In the genomic region with DNA sequence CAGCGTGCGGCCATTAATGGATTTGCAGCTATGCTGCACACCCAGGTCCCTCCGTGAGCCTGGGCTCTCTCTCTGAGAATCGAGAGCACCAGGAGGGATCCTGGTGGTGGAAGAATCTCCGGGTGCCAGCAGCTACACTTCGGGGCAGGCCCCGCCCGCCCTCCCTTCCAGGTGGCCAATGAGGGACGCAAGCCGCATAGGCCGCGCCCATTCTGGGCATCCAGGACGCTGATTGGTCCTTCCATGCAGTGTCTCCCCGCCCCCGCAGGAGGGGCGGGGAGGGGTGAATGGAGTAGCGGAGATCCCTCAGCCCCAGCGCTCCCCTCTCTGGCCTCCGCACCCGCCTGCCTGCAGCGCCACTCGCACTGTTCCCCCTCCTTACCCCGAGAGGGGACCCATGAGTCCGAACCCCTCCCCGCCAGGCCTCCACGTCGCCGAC, we compare ENCODE assay signal across 8 mouse cellular contexts. TPM values are rescaled to one million over a fixed set of nuclear protein-coding genes. Genes with fewer than 3 reads are reported as not detected.
A peak's percentile ranks its signal among the peaks of the same experiment; 100 is the strongest.
DNase-seq lines count a peak whose midpoint lies in the region; ATAC-seq lines count a peak whose summit lies in the region.

A gene (plus strand): TSS at position 248 of the 439 bp plus-strand sequence.

- H3K9me3 ChIP-seq in hindbrain, embryonic 15.5 days = no peaks in the 10 kb centered on the region

- peak within 1 kb of the TSS; percentile 80 for H3K4me3 ChIP-seq in hindbrain, embryonic 15.5 days

- DNase-seq in R1 (ENCODE audit: low read depth, low spot score) = peak; percentile 96
- peak; percentile 91 to 96 for DNase-seq in cerebellum, postnatal 25 days
- peak; percentile 83 to 93 for DNase-seq in frontal cortex, postnatal 36 days (ENCODE audit: low spot score in 2 of 2)
- peak; percentile 90 for DNase-seq in left cerebral cortex, adult 11 months (ENCODE audit: low spot score)
- peak; percentile 95 to 96 for DNase-seq in lung, postnatal 4 days
- DNase-seq in retina, postnatal 7 days (ENCODE audit: low read depth, low spot score) = peak; percentile 94
- DNase-seq in urinary bladder, adult 2 months (ENCODE audit: low spot score) = peak; percentile 77

- 0 out of 2 replicates have a peak within 1 kb of the TSS, but pooled peaks have one; percentile 24 for H3K27ac ChIP-seq in hindbrain, embryonic 15.5 days (replicated peaks)

- ATAC-seq in hindbrain, embryonic 15.5 days (ENCODE audit: low FRiP score, low read depth) = peak; percentile 96

- under 1% methylated on average over 27 of the region's 28 CpGs for WGBS in hindbrain, embryonic 15.5 days

- peak within 1 kb of the TSS; percentile 63 for H3K9ac ChIP-seq in hindbrain, embryonic 15.5 days

- H3K27me3 ChIP-seq in hindbrain, embryonic 15.5 days = no peaks in the 10 kb centered on the region

- peak within 1 kb of the TSS; percentile 95 for H3K4me2 ChIP-seq in hindbrain, embryonic 15.5 days

- H3K36me3 ChIP-seq in hindbrain, embryonic 15.5 days = no peaks in the 10 kb centered on the region

- H3K4me1 ChIP-seq in hindbrain, embryonic 15.5 days (replicated peaks) = peaks cover 25% of the 10 kb centered on the region

RNA-seq across cellular contexts. Expression of the gene that starts here (rescaled TPM):
- 21.5 and 23.0 TPM in 2 replicates for polyA plus RNA-seq in hindbrain, embryonic 15.5 days (2015; fragmentation: Nextera tagmentation; extraction: Ambion mirVana)
- polyA plus RNA-seq in urinary bladder, adult 2 months (2012; rRNA removed) = 10.6 and 16.6 TPM in 2 replicates

Comparison
In these comparisons a context has a peak if more than half of its experiments do, and no peak if none do; other contexts are left out.
1. Peak in every context shown above with its lines: DNase-seq, ATAC-seq, H3K4me3 ChIP-seq and H3K27ac ChIP-seq.